Mouse (Mus musculus): ENCODE measurements at regions not wholly inside any gene's neighbourhood (a gene's known extent, or its start where the extent isn't known, plus 50 kb on each side); places are given as distances from the start of the nearest gene placed in this dataset.

DNA sequence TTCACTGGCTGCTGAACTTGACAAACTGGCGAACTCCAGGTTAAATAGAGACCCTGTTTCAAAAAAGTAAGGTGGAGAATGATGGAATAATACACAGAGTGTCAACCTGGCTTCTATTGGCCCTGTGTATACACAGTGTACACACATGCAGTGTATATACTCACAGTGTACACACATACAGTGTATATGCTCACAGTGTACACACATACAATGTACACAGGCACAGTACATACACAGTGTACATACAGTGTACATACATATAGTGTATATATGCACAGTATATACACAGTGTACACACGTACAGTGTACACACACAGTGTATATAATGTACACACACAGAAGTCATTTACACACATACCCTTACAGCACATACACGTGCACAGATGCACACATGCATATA lies 52.4 kb upstream of the Aldh1b1 start:
- in situ Hi-C loops (cut with MseI, MboI): no loop called here

DNA sequence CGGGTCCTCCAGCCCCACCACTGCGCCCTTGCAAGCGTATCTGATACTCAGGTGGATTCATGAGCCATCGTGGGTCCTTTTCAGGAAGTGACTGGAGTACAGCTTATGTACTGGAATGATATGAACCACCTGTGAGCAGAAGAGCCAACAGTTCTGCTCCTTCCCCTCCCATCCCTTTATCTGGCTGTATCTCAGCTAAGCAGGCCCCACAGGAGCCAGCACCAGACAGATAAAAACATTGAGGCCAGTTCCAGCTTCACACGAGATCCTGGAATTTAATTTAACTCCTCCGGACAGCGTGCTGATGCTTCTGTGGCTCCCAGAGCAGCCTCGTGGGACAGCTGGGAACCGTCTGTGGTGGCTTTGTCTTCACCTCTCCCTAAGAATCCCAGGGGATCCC lies 53.1 kb upstream of the Aldh1b1 start:
- in situ Hi-C loops (cut with MseI, MboI): no loop called here

DNA sequence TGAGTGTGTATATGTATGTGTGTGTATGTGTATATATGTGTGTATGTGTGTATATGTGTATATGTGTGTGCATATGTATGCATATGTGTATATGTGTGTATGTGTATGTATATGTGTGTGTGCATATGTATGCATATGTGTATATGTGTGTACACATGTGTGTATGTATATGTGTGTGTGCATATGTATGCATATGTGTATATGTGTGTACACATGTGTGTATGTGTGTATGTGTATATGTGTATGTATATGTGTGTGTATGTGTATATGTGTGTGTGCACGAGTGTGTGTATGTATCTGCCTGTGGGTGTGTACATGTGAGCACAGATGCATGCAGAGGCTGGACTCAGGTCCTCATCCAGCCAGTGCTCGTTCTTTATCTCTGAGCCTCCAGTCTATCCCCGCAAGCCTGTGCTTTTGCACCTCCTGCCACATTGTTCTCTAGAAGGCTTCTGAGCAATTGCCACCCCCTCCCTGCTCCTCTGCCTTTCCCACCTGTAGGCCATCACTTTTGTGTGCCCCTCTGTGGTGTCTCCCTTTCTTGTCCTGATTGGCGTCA lies 53.9 kb upstream of the Aldh1b1 start:
- in situ Hi-C loops (cut with MseI, MboI): no loop called here

DNA sequence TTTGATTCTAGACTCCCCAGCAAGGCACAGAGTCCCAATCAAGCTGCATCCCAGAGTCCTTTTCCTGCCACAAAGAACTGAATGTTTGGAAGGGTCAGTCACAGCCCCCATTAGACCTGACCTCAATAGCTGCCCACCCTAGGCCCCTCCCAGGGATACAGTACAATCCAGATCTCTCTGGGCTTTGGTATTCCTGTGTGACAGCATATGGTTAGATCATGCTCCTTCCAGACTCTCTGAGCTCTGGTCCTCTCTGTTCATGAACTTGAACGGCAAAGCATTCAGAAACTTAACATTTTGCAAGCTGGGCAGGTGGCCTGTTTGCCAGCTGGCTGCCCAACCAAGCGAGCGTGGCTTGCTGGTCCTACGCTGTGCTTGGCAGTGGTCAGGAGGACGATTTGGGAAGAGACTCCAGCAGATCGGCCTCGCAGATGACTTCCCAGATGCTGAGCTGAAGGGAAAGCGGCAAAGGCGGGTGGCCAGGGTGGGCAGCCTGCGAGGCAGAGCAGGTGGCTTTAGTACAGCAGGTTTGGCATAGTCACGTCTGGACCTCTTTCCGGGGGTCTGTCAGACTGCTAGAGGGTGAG lies 58.0 kb upstream of the Aldh1b1 start:
- in situ Hi-C loops (cut with MseI, MboI): no loop called here

DNA sequence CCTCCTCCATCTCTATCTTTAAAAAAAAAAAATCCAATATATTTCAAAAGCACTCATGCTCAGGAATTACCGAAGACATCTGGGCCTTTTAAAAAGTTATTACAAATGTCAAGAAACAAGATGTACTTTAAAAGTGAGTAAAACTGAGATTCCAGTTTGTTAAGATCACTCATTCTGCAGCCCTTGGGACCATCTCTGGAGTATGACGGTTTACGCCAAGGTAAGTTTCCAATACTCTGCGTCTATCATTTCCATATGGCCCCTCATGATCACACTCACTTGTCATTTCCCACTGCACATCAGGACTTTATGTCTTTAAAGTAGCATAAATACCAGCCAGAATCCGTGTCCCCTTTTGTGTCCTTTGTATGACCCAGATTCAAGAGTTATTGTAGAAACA lies 58.5 kb upstream of the Aldh1b1 start:
- in situ Hi-C loops (cut with MseI, MboI): no loop called here

DNA sequence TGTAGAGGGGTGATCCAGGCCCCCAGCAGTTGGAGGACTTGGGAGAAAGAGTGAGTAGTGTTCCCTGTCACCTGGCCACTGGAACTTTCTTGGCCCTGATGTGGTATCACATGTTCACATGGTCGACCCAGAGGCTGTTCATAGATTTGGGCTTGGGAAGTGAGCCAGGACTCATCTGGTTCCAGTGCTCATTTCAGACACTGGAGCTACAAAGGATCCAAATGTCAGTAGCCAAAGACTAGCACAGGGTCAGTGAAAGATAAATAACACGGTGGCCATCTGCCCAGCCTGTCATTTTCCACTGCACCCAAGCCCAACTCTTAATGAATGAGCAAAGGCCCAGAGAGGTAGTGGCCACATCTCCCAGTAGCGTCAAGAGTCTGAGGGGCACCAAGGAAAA lies 59.1 kb upstream of the Aldh1b1 start:
- in situ Hi-C loops (cut with MseI, MboI): no loop called here

DNA sequence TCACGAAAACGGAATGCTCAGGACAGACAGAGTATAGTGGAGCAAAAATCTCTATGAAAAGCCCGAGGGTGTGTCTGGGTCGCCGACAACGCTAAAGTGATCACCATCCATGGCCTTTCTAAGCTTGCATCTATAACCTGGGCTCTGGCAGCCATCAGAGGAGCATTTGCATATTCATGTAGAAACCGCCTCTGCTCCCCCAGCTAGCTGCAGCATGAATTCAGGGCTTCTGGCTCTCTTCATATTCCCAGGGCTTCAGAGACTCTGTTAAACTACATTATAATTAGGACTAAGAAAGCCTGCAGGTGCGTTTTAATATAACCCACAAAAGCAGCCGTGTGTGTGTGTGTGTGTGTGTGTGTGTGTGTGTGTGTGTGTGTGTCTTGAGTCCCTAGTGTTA lies 59.7 kb upstream of the Aldh1b1 start:
- in situ Hi-C loops (cut with MseI, MboI): no loop called here

DNA sequence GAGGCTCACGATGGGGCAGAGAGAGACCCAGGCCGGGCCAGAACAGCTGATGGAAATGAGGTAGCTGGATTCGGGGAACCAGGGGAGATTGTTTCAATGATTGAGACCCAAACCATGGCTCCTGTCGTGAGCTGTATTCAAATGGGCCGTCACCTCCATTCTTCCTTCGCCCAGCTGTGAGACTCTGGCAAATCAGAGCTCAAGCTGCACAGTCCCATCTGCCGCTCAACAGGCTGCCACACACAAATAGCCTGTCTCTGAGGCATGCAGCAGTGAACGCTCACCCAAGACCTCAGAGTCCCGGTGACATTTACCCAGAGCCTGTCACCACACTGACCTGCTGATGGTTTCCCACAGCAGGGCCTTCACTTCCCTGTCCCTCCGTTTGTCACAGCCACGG lies 60.1 kb upstream of the Aldh1b1 start:
- in situ Hi-C loops (cut with MseI, MboI): no loop called here

DNA sequence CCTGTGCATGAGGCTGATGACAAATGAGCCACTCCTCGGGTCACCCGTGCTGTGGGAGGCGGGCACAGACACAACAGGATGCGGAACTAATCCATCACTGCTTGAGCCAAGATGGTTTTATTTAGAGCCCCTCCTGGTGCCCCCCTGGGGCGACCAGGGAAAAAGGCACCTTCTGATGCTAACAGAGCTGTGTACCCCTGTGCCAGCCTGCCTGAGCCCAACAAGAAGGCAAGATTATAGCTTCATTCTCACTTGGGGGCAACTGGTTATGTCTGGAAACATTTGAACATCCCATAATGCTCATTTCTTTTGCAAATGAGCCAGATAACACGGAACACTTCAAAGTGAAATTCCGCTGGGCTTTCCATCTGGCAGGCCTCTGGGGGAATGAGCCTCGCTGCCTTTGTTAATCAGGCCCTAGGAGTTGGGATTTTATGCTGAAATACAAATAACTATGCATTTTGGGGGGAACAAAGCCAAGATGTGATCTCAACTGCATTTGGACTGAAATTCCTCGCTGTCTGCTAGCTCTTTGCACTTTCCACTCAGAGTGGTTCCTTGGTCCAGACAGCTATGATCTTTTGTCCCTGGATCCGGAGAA lies 62.5 kb upstream of the Aldh1b1 start:
- in situ Hi-C loops (cut with MseI, MboI): no loop called here

DNA sequence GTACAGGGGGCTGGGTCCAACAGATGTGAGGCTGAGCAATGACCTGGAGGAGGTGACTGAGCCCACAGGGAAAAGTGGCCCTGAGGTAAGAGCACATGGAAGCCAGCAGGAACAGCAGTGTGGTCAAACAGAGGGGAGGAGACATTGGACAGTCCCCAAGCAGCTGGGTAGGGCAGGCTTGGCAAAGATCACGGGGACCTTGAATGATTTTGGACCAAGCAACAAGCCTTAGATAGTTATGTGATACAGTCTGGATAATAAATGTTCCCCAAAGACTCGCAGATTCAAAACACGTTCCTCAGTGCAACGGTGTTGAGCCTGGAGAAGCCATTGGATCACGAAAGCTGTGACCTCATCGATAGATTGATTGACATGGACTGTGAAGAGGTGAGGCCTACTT lies 64.8 kb upstream of the Aldh1b1 start:
- in situ Hi-C loops (cut with MseI, MboI): no loop called here

DNA sequence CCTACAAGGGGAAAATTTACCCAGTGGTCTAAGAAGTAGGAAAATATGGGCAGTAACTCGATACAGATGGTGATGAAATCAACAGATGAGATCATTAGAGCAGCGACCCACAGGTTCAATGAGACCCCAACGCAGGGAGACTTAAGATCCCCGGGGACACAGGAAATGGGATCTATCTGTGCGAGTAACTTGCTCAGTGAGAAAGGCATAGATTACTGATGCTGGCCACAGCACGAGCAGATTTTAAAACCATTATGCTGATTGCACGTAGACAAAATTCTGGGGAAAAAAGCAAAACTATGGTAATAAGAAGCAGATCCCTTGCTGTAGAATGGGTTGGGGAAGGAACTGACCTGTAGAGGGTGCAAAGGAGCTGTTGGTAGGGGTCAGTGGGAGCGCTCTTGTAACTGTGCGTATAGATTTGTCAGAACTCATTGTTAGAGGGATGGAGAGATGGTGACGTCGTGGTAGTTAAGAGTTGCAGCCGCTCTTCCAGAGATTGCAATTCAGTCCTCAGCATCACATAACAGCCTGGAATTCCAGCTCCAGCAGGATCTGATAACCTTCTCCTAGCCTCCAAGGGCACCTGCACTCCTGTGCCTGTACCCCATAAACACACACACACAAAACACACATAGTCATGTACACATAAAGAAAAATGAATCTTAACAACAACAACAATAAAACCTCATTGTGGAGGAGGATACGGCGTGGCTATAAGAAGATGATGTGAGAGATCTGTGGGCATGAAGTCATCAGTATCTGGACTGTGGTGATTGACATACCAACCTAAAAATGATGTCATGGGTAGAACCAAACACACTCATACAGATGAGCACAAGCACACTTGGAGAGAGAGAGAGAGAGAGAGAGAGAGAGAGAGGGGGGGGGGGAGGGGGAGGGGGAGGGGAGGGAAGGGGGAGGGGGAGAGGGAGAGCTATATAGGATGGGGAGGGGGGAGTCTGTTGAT lies 67.7 kb upstream of the Aldh1b1 start:
- in situ Hi-C loops (cut with MseI, MboI): no loop called here

DNA sequence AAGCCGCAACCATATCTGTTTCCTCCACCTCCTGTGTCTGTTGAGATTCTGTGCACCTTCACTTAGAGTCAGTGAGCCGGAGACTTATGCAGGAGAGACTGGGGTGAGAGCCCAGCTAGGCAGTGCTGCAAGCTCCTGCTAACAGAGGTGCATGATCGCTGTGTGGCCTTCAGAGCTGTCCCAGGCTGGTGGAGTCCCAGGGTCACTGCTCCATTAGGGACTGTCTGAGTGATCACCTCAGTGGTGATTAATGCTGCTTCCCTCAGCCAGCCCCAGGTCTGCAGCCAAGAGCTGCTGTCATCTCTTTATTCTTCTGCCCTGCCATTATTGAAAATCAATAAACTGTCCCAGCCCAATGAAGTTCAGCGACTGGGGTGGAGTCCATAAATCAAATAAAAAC lies 69.0 kb upstream of the Aldh1b1 start:
- in situ Hi-C loops (cut with MseI, MboI): no loop called here

DNA sequence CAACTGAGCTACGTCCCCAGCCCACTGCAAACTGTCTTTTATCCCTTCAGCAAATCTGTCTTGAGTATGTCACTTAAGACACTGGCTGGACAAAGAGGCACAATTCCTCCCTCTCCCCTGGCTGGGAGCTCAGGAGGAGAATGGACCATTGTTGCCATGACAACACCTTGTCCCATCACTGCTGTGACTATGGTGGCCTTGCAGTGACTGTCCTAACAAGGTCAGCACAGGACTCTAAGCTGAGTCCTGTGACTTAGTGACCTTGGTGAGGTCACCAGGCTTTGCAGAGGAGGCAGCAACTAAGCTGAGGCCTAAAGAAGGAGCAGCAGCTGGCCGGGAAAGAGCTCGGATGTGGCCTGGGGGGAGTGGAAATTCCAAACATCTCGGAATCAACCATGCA lies 70.0 kb upstream of the Aldh1b1 start:
- in situ Hi-C loops (cut with MseI, MboI): no loop called here

DNA sequence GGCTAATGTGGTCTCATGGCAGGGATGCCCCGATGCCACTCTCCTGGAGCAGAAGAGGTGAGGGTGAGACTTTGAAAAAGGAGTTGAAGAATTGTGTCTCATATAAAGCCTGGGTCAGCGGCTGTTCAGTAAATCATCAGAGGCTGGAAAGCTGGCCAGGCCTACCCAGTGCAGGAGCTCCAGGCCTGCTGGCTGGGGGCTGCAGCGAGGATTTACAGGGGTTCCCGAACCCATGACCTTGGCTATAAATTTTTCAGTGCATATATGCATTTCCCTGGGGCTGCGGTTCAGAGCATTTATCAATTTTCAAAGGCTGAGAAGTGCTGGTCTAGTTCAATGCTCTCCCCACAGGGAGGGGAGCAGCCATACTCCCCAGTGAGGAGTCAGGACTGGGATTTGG lies 70.9 kb upstream of the Aldh1b1 start:
- in situ Hi-C loops (cut with MseI, MboI): no loop called here

DNA sequence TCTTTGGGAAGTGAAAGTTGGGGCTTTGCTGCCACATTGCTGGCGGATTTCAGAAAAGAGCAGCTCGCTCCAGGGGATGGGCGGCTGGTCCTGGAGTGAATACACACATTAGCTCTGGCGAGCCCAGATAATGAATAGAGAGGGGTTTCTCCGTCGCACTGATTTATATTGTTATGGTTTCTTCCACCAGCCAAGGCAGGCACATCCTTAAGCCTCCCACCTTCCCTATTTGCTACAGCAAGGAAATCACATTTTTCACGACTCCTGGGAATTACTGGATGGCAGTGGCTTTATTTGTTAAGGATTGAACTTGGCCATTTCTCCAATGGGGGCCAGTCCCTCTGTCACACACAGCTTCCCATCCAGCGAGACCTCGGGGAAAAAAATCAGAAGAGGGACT lies 71.3 kb upstream of the Aldh1b1 start:
- in situ Hi-C loops (cut with MseI, MboI): no loop called here

DNA sequence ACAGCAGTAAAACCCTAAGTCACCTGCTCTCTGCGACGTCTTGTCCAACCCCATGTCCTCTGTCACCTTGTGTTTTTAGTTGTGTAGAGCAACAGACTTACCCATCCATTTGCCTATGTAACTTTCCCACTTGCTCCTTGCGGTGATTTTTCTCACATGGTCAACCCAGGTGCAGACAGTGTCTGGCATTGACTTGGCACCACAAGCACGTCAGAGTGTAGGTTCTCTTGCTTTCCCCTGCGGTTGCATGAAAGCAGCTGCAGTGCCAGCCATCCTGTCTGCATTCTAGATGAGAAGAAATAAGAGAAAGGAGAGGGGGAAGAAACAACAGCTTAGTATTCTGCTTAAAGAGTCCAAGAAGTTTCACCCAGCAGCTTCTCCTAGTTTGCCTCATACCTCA lies 72.0 kb upstream of the Aldh1b1 start:
- in situ Hi-C loops (cut with MseI, MboI): no loop called here

DNA sequence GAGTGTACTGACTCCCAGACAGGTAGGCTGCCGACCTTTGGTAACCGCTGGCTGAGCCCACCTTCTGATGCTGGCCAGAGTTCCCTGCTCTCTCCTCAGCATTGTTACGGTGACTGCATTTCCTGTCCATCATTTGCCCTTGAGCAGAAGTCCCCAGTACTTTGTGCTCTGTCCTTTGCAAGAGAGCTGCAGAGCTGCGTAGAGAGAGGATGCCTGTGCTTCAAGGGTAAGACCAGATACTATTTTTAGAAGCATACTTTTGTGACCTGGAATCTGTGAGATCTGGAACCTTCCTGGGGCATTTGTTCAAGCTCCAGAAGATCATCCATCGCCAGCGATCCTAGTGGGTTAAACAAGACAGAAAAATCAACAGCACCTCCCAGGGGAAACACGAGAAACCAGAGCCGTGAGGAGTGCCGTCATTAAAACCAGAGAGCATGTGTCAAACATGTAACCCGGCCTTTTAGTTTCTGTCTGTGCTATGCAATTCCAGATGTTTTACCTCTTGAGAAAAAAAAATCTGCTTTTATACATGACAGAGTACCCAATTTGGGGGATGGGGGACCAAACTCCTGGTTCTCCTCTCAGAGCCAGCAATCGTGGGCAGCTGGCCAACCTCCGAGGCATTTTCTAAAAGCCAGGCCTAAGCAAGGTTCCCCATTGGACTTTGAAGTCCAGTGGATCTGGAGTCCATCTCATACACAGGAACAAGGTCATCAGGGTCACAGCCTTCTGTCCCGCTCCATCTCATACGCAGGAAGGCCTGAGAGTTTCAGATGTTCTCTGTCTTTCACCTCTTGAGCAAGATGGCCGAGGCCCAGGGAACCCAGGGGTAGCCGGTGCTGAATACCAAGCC lies 73.5 kb upstream of the Aldh1b1 start:
- in situ Hi-C loops (cut with MseI, MboI): no loop called here

DNA sequence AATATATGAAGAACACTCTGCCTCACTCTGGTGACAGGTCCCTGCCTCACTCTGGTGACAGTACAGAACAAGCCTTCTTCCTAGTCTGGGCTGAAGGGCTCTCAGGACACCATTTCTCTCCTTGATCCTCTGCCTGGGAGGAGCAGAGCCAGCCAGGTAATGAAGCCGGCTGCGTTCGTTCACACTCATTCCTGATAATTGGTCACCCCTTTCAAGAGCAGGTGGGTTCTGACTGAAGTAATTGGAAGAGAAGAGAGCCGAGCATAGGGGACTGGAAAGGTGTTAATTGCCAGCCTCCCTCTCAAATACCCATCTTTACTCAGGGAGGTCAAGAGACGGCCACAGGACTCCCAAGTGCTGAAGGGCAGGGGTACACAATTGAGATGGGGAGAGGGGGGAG lies 78.5 kb upstream of the Aldh1b1 start:
- in situ Hi-C loops (cut with MseI, MboI): no loop called here

DNA sequence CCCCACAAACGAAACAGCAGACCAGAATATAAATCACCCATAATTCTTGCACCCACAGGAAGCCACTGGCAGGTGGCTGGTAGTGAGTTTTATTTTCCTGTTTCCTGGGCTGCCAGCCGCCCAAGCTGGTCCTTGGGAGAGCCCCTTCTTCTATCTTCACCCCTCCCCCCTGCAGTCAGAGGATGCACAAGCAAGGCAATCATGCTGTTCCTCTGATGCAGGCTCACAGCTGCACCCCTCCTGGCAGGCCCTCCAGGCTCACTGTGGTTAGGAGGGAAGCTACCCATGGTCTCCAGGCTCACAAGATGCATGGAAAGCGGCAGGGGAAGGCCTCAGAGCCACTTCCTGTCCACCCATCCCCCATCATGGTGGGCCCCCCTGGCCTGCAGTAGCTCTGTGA lies 79.3 kb upstream of the Aldh1b1 start:
- in situ Hi-C loops (cut with MseI, MboI): no loop called here

DNA sequence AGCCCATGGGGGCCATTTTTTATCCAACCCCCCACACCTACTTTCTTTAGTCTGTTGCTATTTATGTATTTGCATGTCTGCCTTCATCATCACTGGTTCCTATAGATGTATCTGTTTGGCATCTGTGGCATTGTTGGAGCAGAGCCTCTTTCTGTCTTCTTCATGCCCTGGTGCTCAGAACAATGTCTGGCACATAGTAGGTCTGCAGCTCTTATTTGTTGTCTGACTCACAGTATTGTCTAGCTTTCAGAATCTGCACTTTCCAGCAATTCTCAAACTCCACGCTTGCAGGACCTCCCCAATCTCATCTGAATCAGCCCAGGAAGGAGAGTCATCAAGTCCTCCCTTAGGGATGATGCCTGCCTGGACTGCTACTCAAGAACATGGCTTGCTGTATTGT lies 82.9 kb upstream of the Aldh1b1 start:
- in situ Hi-C loops (cut with MseI, MboI): no loop called here

DNA sequence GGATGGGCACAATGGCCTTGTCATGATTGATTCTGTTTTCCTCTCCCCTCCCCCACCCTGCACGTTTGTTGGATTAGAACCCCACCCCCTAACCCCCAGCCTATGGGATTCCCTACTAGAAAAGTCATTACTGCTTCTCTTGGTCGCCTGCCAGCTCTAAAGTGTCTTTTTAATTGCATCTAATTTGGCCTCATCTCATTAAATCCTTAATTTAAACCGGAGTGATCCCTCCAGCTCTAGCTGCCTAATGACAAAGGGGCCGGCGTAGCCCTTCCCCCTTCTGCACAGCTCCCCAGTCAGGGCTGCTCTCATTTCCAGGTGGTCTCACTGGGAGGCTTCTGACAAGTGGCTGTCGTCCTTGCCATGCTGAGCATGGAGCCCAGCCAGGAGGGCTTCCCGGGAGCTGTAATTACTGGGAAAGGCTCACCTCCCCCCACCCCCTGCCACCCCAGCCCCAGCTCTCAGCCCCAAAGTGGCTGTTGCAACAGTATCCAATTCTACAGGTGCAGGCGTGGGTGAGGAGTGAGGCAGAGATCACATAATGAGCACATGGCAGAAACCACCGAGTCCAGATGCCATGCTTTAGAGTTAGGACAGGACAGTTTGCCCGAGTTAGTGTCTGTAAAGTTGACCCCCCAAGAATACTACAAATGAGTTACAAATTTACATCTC lies 84.8 kb upstream of the Aldh1b1 start:
- in situ Hi-C loops (cut with MseI, MboI): no loop called here

Data from mouse trophoblast stem cell (cell line).